Mouse (Mus musculus): ENCODE data around the gene Olfr403. TPM values are rescaled to one million over a fixed set of nuclear protein-coding genes. Genes with fewer than 3 reads are reported as not detected.
"Not testable (repeated sequence)": the region's sequence is repeated elsewhere in the genome, so short reads cannot be mapped to it uniquely, and the experiment has no call there.

Olfr403 gene
- polyA plus RNA-seq (2012; ENCODE audit: insufficient read depth, insufficient read length, low replicate concordance, missing spikeins), result not detected in 2 replicates

- Histone ChIP-seq H3K27ac (ENCODE audit: insufficient read depth, low read depth, low read length) (no peak within 1 kb of the TSS), H3K4me1 (ENCODE audit: control insufficient read depth, insufficient read depth, low read length) (no peaks in the 10 kb centered on the region), H3K4me3 (ENCODE audit: insufficient read depth, low read depth, low read length) (no peak within 1 kb of the TSS)
- no peak for TF ChIP-seq POLR2A (IDR thresholded peaks at IDR 0.05; ENCODE audit: insufficient read depth, low read depth, low read length)
- no peak for TF ChIP-seq CTCF (IDR thresholded peaks at IDR 0.05; ENCODE audit: insufficient read depth, low read depth, low read length)
Observed at GRCm38 (mm10) chr11:74185949-74186348, at the start of gene Olfr403. Gene Olfr403, plus strand, starts transcription at chr11:74186249.

GRCm38 (mm10) chr11:74140001-74140400 is 46.0 kb upstream of the Olfr403 start:
- not testable (repeated sequence) for H3K27ac ChIP-seq (ENCODE audit: insufficient read depth, low read depth, low read length); H3K4me3 ChIP-seq (ENCODE audit: insufficient read depth, low read depth, low read length); H3K4me1 ChIP-seq (ENCODE audit: control insufficient read depth, insufficient read depth, low read length)
- WGBS, result 31% methylated on average over 1 of the region's 1 CpGs

GRCm38 (mm10) chr11:74145866-74146265 is 40.2 kb upstream of the Olfr403 start:
- Histone ChIP-seq H3K4me1 (ENCODE audit: control insufficient read depth, insufficient read depth, low read length) (no peaks in the 10 kb centered on the region), H3K27ac (ENCODE audit: insufficient read depth, low read depth, low read length) (no peak overlapping the region), H3K4me3 (ENCODE audit: insufficient read depth, low read depth, low read length) (no peak overlapping the region)
- no peak for TF ChIP-seq CTCF (IDR thresholded peaks at IDR 0.05; ENCODE audit: insufficient read depth, low read depth, low read length)
- TF ChIP-seq POLR2A (IDR thresholded peaks at IDR 0.05; ENCODE audit: insufficient read depth, low read depth, low read length), result no peak

- H3K4me3 ChIP-seq (ENCODE audit: insufficient read depth, low read depth, low read length), result no peak within 1 kb of the TSS
- 60% methylated on average over 3 of the region's 3 CpGs for WGBS
- H3K4me1 ChIP-seq (ENCODE audit: control insufficient read depth, insufficient read depth, low read length), result no peaks in the 10 kb centered on the region
- no peak for TF ChIP-seq CTCF (IDR thresholded peaks at IDR 0.05; ENCODE audit: insufficient read depth, low read depth, low read length)
- no peak within 1 kb of the TSS for H3K27ac ChIP-seq (ENCODE audit: insufficient read depth, low read depth, low read length)
Observed at GRCm38 (mm10) chr11:74153229-74153628, 32.8 kb upstream of the Olfr403 start, which contains the start of gene Olfr402. Gene Olfr402, plus strand, starts transcription at chr11:74153529.

- TF ChIP-seq CTCF (IDR thresholded peaks at IDR 0.05; ENCODE audit: insufficient read depth, low read depth, low read length) (no peak), POLR2A (IDR thresholded peaks at IDR 0.05; ENCODE audit: insufficient read depth, low read depth, low read length) (no peak)
- Histone ChIP-seq H3K4me1 (ENCODE audit: control insufficient read depth, insufficient read depth, low read length) (no peaks in the 10 kb centered on the region), H3K4me3 (ENCODE audit: insufficient read depth, low read depth, low read length) (no peak overlapping the region), H3K27ac (ENCODE audit: insufficient read depth, low read depth, low read length) (no peak overlapping the region)
Observed at GRCm38 (mm10) chr11:74168771-74169170, 17.3 kb upstream of the Olfr403 start.

GRCm38 (mm10) chr11:74183168-74183567 is 2.9 kb upstream of the Olfr403 start:
- Histone ChIP-seq H3K4me3 (ENCODE audit: insufficient read depth, low read depth, low read length) (no peak overlapping the region), H3K4me1 (ENCODE audit: control insufficient read depth, insufficient read depth, low read length) (no peaks in the 10 kb centered on the region), H3K27ac (ENCODE audit: insufficient read depth, low read depth, low read length) (no peak overlapping the region)
- TF ChIP-seq POLR2A (IDR thresholded peaks at IDR 0.05; ENCODE audit: insufficient read depth, low read depth, low read length) (no peak), CTCF (IDR thresholded peaks at IDR 0.05; ENCODE audit: insufficient read depth, low read depth, low read length) (no peak)
- WGBS, result 79% methylated on average over 4 of the region's 4 CpGs

GRCm38 (mm10) chr11:74183745-74184144 is 2.3 kb upstream of the Olfr403 start:
- H3K27ac ChIP-seq (ENCODE audit: insufficient read depth, low read depth, low read length), result no peak overlapping the region
- no peaks in the 10 kb centered on the region for H3K4me1 ChIP-seq (ENCODE audit: control insufficient read depth, insufficient read depth, low read length)
- 72% methylated on average over 4 of the region's 4 CpGs for WGBS
- no peak overlapping the region for H3K4me3 ChIP-seq (ENCODE audit: insufficient read depth, low read depth, low read length)
- TF ChIP-seq POLR2A (IDR thresholded peaks at IDR 0.05; ENCODE audit: insufficient read depth, low read depth, low read length) (no peak), CTCF (IDR thresholded peaks at IDR 0.05; ENCODE audit: insufficient read depth, low read depth, low read length) (no peak)

- Histone ChIP-seq H3K4me3 (ENCODE audit: insufficient read depth, low read depth, low read length) (no peak within 1 kb of the TSS), H3K4me1 (ENCODE audit: control insufficient read depth, insufficient read depth, low read length) (no peaks in the 10 kb centered on the region), H3K27ac (ENCODE audit: insufficient read depth, low read depth, low read length) (no peak within 1 kb of the TSS)
- TF ChIP-seq POLR2A (IDR thresholded peaks at IDR 0.05; ENCODE audit: insufficient read depth, low read depth, low read length) (no peak), CTCF (IDR thresholded peaks at IDR 0.05; ENCODE audit: insufficient read depth, low read depth, low read length) (no peak)
- 56% methylated on average over 1 of the region's 1 CpGs for WGBS
Observed at GRCm38 (mm10) chr11:74211279-74211678, 25.2 kb downstream of the Olfr403 start, which contains the start of gene Olfr43. Gene Olfr43, minus strand, starts transcription at chr11:74211379.

GRCm38 (mm10) chr11:74241201-74241600 is 55.2 kb downstream of the Olfr403 start:
- Histone ChIP-seq H3K4me1 (ENCODE audit: control insufficient read depth, insufficient read depth, low read length) (no peaks in the 10 kb centered on the region), H3K4me3 (ENCODE audit: insufficient read depth, low read depth, low read length) (no peak overlapping the region), H3K27ac (ENCODE audit: insufficient read depth, low read depth, low read length) (no peak overlapping the region)
- WGBS, result 89% methylated on average over 3 of the region's 3 CpGs
- no peak for TF ChIP-seq CTCF (IDR thresholded peaks at IDR 0.05; ENCODE audit: insufficient read depth, low read depth, low read length)
- TF ChIP-seq POLR2A (IDR thresholded peaks at IDR 0.05; ENCODE audit: insufficient read depth, low read depth, low read length), result no peak

Other genes with a start within 250 kb of the Olfr403 start
- gene Olfr23, start 249.6 kb upstream of the Olfr403 start, polyA plus RNA-seq (2012; ENCODE audit: insufficient read depth, insufficient read length, low replicate concordance, missing spikeins), result not detected in 2 replicates
- gene Olfr397, start 225.4 kb upstream of the Olfr403 start, polyA plus RNA-seq (2012; ENCODE audit: insufficient read depth, insufficient read length, low replicate concordance, missing spikeins), result not detected in 2 replicates
- gene Olfr398, start 195.8 kb upstream of the Olfr403 start, polyA plus RNA-seq (2012; ENCODE audit: insufficient read depth, insufficient read length, low replicate concordance, missing spikeins), result not detected in 2 replicates
- gene Olfr139, start 129.7 kb upstream of the Olfr403 start, polyA plus RNA-seq (2012; ENCODE audit: insufficient read depth, insufficient read length, low replicate concordance, missing spikeins), result not detected in 2 replicates
- not detected in 2 replicates for gene Olfr399, start 129.6 kb upstream of the Olfr403 start, polyA plus RNA-seq (2012; ENCODE audit: insufficient read depth, insufficient read length, low replicate concordance, missing spikeins)
- not detected in 2 replicates for gene Zfp616, start 116.3 kb upstream of the Olfr403 start, polyA plus RNA-seq (2012; ENCODE audit: insufficient read depth, insufficient read length, low replicate concordance, missing spikeins)
- not detected in 2 replicates for gene Olfr401, start 72.5 kb upstream of the Olfr403 start, polyA plus RNA-seq (2012; ENCODE audit: insufficient read depth, insufficient read length, low replicate concordance, missing spikeins)
- not detected in 2 replicates for gene Olfr402, start 32.7 kb upstream of the Olfr403 start, polyA plus RNA-seq (2012; ENCODE audit: insufficient read depth, insufficient read length, low replicate concordance, missing spikeins)
- not detected in 2 replicates for gene Olfr43, start 25.1 kb downstream of the Olfr403 start, polyA plus RNA-seq (2012; ENCODE audit: insufficient read depth, insufficient read length, low replicate concordance, missing spikeins)
- gene Olfr406, start 73.6 kb downstream of the Olfr403 start, polyA plus RNA-seq (2012; ENCODE audit: insufficient read depth, insufficient read length, low replicate concordance, missing spikeins), result not detected in 2 replicates
- gene Olfr59, start 97.5 kb downstream of the Olfr403 start, polyA plus RNA-seq (2012; ENCODE audit: insufficient read depth, insufficient read length, low replicate concordance, missing spikeins), result not detected in 2 replicates
- not detected in 2 replicates for gene Olfr410, start 151.8 kb downstream of the Olfr403 start, polyA plus RNA-seq (2012; ENCODE audit: insufficient read depth, insufficient read length, low replicate concordance, missing spikeins)
- gene Olfr411, start 166.4 kb downstream of the Olfr403 start, polyA plus RNA-seq (2012; ENCODE audit: insufficient read depth, insufficient read length, low replicate concordance, missing spikeins), result not detected in 2 replicates
- not detected in 2 replicates for gene Olfr412, start 175.8 kb downstream of the Olfr403 start, polyA plus RNA-seq (2012; ENCODE audit: insufficient read depth, insufficient read length, low replicate concordance, missing spikeins)